Mouse (Mus musculus): ENCODE data around the gene Zfp652.
"Not testable (repeated sequence)": the region's sequence is repeated elsewhere in the genome, so short reads cannot be mapped to it uniquely, and the experiment has no call there.

Gene Zfp652

DNA sequence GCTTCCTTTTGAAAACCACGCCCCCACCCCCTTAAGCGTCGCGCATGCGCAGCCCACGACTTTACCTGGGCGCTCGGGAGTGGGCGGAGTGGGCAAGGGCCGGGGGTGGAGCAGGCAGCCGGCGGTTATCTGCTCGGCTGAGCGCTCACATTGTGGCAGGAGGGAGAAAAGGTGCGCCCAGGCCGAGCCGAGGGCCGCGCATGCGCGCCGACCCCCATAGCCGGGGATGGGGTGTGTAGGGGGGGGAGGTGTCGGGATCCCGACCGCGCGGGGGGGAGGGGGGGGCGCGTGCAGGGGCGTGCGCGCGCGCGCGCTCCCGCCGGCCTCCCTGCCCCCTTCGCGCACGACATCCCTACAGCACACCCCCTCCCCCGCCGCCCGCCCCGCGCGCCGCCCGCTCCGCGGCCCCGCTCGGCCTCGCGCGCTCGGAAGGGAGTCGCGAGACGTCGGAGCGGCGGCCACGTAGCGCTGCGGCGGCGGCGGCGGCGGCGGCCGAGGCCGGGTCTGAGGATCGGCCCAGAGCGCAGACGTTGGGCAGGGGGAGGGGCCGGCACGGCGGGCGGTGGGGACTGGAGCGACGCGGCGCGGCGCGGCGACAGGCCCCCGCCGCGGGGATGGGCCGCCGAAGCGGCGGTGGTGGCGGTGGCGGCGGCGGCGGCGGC is at the start of gene Zfp652:
TSS of gene Zfp652 (plus strand) at position 111 of the 662 bp plus-strand sequence.
- peak; percentile 29 to 63 for DNase-seq (ENCODE audit: low read depth in 1 of 2, low spot score in 2 of 2)

DNA sequence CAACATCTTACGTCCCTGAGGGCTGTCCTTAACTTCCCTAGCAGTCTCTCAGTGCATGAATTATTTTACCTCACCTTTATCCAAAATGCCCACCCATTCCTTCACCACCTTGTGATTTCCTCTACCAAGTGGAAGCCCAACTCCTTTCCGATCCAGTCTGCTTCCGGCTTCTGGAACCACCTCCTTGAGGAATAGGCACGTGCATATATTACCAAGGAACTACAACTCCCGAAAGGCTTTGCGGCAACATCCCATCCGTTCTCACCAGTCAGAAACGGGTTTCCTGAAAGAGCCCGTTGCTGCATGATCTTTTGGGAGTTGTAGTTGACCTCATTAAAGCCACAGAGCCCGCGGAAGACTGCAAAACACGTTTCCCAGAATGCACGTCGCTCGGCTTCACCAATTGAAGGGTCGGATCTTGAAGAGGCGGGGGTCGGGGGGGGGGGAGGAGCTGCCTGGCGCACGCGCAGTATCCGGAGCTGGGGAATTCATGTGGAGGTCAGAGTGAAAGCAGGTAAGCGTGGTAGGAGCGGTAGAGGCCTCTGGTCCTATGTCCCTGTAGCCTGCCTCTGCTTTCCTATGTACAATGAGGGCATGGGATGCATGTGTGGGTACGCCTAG is 45.8 kb upstream of the Zfp652 start, which contains the start of gene Phb:
TSS of gene Phb (plus strand) at position 429 of the 621 bp plus-strand sequence.
- DNase-seq (ENCODE audit: low read depth in 1 of 2, low spot score in 2 of 2) = peak; percentile 82 to 84

DNA sequence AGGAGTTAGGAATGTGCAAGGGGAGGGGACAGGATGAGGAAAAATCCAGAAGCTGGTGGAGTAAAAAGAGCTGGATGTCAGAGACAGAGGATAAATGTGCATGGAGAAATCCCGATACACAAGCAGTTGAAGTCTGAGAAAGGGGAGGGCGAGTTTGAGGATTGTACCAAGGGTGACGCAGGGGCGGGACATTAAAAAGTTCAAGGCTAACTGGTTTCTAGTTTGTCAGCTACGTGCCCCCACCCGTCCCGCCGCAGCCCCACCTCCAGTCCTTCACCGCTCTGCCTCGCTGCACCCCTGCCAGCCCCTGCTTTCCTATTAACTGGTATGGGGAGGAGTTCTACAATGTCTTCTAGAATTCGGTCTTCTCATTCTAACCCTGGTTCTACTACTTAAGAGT is 45.3 kb upstream of the Zfp652 start:
- DNase-seq (ENCODE audit: low read depth in 1 of 2, low spot score in 2 of 2) = no peak

DNA sequence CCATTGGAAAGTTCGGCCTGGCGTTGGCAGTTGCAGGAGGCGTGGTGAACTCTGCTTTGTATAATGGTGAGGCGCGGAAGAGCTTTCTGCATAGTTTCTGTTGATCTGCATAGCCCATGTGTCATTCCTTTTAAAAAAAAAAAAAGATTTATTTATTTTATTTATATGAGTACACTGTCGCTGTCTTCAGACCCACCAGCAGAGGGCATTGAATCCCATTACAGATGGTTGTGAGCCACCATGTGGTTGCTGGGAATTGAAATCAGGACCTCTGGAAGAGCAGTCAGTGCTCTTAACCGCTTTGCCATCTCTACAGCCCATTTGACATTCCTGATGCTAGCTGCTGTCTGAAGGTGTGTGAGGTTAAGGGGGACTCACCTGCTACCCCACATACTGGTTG is 44.4 kb upstream of the Zfp652 start:
- DNase-seq (ENCODE audit: low read depth in 1 of 2, low spot score in 2 of 2) = not testable (repeated sequence)

DNA sequence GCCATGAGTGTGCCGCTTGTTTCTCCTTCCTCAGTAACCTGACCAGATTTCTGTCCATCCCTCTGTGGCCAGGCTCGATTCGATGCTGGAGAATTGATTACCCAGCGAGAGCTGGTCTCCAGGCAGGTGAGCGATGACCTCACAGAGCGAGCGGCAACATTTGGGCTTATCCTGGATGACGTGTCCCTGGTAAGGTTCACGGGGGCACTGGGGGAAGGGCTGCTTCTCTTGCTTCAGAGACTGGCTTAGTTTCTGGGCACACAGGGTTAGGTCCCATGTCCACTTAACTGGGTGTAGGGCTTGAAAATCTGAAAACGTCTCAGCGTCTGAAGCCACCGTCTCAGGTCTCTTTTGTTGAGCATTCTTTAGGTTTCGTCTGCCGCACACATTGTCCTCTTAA is 37.0 kb upstream of the Zfp652 start:
- no peak for DNase-seq (ENCODE audit: low read depth in 1 of 2, low spot score in 2 of 2)

DNA sequence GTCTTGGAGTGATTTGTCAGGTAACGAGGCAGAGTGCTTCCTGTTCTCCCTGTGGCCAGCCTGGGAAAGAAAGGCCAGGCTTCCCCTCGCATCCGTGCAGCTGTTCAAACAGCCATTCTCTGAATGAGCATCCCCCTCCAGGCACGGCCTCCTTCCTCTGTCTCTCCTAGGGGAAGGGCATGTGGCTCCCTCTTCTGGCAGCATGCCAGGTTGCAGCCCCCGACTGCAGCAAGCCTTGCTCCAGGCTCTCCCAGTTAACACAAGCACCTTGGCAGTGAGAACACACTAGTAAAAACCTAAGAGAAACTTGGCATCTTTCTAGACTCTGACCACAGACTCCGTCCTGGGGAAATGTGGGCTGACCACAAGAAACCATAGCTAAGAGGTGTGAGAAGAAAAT is 36.2 kb upstream of the Zfp652 start:
- peak; percentile 18 to 37 for DNase-seq (ENCODE audit: low read depth in 1 of 2, low spot score in 2 of 2)

DNA sequence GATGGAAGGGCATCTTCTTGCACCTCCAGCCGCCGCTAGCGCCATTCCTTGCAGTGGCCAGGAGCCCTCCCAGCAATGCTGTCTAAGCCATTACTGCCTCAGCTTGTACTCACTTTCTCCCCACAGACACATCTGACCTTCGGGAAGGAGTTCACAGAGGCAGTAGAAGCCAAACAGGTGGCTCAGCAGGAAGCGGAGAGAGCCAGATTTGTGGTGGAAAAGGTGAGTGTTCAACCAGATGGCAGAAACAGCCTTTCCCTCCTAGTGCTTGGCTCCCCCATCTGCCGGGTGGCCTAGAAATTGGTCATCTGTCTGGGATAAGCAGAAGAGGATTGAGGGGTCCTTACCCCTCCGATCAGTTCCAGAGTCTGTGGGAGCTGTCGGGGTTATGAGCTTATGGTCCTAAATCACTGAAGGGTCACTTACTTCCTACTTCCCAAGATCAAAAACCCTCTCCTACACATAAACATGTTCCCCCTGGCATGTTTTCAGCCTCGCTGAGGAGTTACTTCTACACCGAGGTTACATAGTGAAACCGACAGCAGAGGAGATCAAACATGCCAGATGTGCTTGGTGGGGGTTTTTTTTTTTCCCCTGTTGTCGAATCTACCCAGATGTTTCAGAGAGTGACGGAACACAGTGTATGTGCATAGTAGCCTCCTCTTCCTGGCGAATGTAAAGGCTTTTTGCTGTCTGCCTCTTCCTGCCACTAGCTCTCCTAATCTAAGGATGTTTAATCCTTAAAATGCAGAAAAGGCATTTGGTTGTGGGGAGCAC is 34.4 kb upstream of the Zfp652 start:
- DNase-seq (ENCODE audit: low read depth in 1 of 2, low spot score in 2 of 2) = no peak

DNA sequence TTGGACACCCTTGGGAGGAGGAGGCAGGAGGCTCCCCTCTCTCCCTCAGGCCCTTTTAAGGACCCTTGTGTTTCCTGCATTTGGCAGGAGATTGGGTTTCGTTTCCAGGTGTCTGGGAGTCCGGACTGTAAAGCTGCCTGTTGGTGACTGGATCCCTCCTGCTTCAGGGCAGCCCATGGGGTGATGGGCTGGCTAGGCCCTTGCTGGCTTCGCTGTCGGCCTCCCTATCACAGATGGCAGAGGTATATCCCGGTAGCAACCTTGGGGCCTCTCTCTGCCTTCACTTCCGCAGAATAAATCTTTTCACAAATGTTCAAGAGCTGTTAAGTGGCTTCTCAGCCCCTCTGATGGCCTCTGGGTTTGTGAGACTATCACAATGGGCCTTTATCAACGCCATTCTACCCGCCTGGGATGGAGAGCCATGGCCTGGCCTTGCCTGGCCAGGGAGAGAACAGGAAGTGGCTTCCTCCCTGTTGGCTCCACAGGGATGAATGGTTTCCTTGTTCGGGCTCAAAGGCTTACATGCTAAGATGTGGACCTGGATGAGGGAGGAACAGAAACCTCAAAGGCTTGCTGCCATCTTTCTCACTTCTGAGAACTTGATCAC is 30.4 kb upstream of the Zfp652 start:
- no peak for DNase-seq (ENCODE audit: low read depth in 1 of 2, low spot score in 2 of 2)

DNA sequence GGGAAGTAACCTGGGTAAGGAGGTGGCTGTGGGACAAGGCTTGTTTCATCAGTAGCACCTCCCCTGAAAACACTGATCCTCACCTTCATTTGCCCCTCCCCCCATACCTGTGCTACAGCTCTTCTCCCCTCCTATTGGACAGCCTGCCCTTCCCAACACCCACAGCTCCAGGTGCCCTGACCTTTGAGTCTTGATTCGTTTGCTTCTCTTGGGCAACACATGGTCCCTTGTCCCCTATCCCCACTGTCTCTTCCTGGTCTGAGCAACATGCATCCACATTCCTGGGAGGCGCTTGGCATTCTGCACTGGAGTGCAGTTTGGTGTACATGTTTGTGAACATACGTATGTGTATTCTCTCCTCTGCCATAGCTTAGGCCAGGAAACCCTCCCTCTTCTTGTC is 29.5 kb upstream of the Zfp652 start:
- DNase-seq (ENCODE audit: low read depth in 1 of 2, low spot score in 2 of 2) = no peak

DNA sequence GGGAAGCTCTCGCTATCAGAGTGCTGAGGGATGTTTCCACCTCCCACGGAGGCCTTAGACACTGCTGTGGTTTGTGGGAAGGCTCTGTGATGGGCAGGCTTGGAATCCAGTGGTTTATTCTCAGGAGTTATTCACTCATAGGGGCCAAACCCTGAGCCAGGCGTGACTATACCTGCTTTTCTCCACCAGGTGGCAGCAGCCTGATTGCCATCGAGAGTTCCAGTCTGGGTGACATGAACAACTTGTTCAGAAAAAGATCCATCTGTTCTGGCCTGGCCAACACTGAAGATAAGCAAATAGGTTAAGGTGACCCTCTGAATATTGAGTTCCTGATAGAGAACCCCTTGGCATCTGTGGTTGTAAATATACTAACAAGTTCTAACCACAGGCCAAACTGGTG is 26.4 kb upstream of the Zfp652 start:
- DNase-seq (ENCODE audit: low read depth in 1 of 2, low spot score in 2 of 2) = peak; percentile 40 to 59

DNA sequence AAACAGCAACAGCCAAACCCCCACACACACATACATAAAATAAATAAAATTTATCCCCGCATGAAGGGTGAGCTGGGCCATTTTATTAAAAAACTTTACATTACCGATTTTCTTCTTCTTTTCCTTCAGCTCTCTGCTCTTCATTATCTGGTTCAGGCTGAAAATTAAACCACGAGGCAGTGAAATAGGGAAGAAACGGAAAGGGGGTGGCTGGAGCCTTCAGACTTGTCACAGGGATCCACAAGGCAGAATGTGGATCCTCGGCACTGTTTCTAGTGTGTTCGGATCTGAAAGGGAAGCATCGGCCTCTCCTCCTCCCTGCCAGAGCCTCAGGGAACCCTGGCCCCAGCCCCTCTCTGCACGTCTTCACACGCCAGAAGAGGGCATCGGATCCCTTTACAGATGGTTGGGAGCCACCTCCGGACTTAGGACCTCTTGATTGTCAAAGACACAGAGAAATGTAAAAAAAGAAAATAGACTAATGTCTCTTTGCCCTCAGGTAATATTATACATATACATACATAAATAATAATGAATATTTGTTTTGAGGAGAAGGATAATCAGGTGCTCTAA is 25.3 kb upstream of the Zfp652 start:
- no peak for DNase-seq (ENCODE audit: low read depth in 1 of 2, low spot score in 2 of 2)

DNA sequence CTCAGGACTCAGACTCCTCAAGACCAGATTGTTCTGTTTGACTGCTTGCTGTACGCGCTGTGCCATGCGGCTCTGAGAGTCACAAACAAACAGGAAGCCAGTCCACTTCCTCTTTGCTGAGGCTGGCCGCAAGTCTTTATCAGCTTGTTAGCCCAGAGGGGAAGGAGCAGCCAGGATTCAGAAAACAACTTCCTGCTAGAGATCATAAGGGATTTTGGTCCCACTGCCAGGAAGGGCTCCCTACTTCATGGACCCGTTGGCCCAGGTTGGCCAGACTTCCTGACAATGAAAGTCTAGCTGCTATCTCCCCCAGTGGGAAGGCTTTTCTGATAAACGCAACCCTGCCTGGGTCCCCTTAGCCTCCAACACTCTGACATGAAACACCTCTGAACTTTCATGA is 24.0 kb upstream of the Zfp652 start:
- DNase-seq (ENCODE audit: low read depth in 1 of 2, low spot score in 2 of 2) = peak in 1 of 2 experiments; percentile 63

DNA sequence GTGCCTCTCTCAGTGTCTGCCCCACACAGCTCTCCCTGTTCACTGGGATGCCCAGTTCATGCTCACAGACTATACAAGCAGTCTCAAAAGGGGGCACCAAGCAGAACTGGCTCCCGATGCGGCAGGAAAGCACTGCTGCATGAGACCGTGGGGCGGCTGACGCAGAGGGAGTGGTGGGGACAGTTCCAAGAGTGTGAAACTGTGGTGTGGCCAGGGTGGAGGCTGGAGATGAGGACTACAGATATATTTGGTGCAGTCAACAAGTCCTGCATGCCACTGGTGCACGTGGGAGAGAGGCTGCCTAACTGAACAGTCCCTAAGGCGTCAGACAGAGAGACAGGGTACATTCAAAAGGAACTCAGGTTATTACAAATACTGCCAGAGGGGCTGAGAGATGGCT is 23.5 kb upstream of the Zfp652 start:
- DNase-seq (ENCODE audit: low read depth in 1 of 2, low spot score in 2 of 2) = no peak

DNA sequence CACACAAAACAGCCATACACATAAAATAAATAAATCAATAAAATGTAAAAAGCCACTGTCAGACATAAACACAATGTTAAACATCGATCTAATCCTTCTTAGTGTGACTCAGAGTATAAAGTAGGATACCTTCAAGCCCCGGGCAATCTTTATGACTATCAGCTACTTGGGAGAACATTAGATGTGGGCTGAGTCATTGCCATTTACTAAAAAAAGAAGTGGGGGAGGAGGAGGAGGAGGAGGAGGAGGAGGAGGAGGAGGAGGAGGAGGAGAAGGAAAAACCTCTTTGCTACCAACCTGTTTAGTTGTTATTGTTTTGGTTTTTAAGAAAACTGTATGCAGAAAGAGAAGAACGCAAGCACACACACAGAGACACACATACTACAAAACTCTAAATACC is 22.9 kb upstream of the Zfp652 start:
- DNase-seq (ENCODE audit: low read depth in 1 of 2, low spot score in 2 of 2) = no peak

DNA sequence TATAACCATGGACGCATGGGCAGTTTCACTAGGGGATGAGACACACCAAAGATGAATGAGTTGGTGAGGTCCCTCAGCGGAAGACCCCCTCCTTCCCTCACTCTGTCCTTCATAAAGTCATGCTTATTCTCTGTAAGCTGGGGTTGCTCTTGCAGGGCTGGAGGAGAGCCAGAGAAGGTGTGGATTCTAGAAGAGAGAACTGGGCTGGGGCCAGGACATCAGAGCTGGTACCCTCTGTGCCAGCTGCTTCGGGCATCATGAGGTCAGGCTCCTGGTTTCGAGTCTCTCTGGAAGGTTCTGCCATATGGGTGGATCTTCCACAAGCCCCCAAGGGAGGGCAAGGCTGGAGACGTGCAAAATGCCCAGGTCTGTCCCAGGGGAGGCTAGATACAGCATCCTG is 13.9 kb upstream of the Zfp652 start:
- DNase-seq (ENCODE audit: low read depth in 1 of 2, low spot score in 2 of 2) = no peak

DNA sequence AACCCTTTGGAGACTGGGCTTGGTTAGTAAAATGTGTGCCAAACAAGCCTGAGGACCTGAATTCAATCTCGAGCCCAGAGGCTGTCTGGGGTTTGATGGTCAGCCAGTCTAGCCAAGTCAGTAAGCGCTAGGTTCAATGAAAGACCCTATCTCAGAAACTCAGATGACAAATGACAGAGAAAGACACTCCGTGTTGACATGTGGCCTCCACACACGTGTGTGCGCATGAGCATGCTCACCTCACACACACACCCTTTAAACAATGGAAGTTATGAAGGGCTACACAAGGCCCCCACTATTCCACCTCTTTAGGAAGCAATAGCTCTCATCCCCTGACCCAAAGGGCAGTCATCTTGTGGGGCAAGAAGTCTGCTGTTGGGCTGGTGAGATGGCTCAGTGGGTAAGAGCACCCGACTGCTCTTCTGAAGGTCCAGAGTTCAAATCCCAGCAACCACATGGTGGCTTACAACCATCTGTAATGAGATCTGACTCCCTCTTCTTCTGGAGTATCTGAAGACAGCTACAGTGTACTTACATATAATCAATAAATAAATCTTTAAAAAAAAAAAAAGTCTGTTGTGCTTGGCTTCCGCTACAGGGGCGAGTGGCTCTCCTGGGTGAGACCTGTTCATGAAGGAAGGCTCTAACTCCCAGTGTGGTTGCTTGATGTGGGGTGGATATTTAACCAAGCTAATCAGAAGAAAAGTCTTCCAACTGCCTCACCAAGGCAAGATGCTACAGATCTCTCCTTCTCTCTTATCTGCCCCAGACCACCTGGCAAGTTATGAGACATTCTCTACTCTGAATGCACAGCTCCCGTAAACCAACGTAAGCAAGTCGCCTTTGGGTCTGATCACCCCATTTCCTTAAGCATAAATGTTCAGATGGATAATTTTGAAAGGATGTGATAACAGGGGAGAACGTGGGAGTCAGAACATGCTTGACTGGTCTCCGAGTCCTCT is 11.4 kb upstream of the Zfp652 start:
- DNase-seq (ENCODE audit: low read depth in 1 of 2, low spot score in 2 of 2) = no peak

DNA sequence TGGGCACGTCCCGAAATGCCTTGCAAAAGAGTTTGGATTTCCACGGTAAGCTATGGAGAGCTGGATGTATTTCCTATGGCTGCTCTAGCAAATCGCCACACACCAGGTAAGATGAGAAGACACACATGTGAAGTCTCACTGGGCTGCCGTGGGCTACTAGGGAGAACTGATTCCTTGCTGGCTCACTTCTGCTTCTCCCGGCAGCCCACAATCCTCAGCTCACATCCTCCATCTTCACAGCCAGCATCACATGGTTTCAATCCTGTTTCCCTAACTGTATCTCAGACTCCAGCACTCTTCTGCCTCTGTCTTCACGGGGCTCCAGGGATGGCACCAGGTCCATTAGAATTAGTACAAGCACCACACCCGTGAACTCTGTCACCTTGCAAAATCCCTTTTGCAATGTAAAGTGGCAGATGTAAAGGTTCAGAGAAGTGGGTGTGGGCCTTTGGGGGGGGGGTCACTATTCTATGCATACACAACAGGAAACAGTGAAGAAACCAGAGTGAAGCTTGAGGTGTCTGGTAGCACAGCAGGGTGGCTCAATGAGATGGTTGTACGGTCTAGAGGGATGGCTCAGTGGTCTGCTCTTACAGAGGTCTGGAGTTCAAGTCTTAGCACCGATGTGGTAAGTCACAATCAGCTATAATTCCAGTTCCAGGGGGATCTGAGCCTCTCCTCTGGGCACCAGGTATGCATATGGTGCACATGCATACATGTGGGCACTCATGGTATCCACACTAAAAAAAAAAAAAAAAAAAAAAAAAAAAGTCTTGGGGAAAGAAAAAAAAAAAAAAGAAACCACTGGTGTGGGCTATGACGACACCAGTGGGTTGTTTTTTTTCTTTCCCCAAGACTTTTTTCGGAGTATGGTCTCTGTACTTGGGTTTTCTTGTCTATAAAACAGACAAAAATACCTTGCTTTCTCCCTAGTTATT is 8.2 kb upstream of the Zfp652 start:
- DNase-seq (ENCODE audit: low read depth in 1 of 2, low spot score in 2 of 2) = no peak

DNA sequence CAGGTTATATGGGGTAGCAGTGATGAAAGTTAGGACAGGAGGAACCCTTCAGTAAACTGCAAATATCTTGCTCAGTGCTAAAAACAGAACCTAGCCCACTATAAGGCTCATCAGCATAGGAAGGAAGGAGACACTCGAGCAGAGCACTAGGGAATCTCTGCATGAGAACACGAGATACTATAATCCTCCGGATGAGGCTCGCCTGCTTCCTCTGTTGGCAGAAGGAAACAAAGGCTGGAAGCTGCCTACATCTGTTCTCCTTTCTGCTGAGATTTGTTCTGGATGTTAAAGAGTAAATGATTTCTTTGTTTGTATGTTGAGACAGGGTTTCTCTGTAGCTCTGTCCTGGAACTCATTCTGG is 7.5 kb upstream of the Zfp652 start:
- no peak for DNase-seq (ENCODE audit: low read depth in 1 of 2, low spot score in 2 of 2)

DNA sequence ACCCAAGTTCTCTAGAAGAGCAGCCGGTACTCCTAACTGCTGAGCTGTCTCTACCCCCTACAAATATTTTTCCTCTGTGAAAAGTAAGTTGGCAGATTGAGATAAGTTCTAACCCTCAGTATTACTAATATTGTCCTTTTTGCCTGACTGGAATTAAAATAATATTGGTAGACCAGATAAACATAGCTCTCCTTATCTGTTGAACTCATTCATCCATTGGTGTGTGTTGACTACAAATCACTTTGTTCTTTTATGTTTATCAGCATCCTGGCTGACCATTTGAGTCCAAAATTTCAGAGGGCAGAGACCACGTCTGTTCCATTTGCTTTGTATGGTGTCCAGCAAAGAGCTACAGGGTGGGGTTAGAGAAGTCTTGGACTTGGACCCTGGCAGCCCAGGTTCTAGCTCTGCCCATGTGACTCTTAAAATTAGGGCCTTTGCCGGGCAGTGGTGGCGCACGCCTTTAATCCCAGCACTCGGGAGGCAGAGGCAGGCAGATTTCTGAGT is 2.9 kb upstream of the Zfp652 start:
- DNase-seq (ENCODE audit: low read depth in 1 of 2, low spot score in 2 of 2) = no peak

Measured in monocyte, adult 2 months (primary cell).